Mouse (Mus musculus) testis, adult 2 months (tissue): ENCODE data around the gene Nme1.

Experiments used
- CTCF ChIP-seq: fragments of 200-500 bp; IDR thresholded peaks from 2 replicates; pipeline ENCODE4 v1.5.1; 2012; ENCODE audit warnings: low read depth, mild to moderate bottlenecking, inconsistent platforms, low read length, moderate library complexity; ENCODE audit not compliant: control insufficient read depth, insufficient read depth, insufficient replicate concordance
- POLR2A ChIP-seq: fragments of 200-500 bp; IDR thresholded peaks from 2 replicates; pipeline ENCODE4 v1.6.1; 2012; ENCODE audit warnings: low read depth, mild to moderate bottlenecking, inconsistent platforms, low read length, moderate library complexity; ENCODE audit not compliant: control insufficient read depth

DNA sequence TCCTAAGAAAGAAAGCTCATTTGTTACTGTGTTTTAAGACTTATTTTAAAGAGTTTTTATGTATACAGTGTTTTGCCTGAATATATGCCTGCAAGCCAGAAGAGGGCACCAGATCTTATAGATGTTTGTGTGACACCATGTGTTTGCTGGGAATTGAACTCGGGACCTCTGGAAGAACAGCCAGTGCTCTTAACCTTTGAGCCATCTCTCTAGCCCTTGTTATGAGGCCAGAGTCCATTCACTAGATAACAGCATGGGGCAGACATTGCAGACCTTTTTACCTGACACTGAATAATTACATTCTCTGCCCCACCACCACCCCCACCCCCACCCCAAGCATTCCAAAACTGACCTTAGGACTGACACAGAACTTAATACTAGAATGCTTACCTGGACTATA lies 18.3 kb downstream of the Nme1 start:
- TF ChIP-seq CTCF (no peak), POLR2A (no peak)
